Comparison of ENCODE assay signal across 9 mouse cellular contexts in the genomic region with DNA sequence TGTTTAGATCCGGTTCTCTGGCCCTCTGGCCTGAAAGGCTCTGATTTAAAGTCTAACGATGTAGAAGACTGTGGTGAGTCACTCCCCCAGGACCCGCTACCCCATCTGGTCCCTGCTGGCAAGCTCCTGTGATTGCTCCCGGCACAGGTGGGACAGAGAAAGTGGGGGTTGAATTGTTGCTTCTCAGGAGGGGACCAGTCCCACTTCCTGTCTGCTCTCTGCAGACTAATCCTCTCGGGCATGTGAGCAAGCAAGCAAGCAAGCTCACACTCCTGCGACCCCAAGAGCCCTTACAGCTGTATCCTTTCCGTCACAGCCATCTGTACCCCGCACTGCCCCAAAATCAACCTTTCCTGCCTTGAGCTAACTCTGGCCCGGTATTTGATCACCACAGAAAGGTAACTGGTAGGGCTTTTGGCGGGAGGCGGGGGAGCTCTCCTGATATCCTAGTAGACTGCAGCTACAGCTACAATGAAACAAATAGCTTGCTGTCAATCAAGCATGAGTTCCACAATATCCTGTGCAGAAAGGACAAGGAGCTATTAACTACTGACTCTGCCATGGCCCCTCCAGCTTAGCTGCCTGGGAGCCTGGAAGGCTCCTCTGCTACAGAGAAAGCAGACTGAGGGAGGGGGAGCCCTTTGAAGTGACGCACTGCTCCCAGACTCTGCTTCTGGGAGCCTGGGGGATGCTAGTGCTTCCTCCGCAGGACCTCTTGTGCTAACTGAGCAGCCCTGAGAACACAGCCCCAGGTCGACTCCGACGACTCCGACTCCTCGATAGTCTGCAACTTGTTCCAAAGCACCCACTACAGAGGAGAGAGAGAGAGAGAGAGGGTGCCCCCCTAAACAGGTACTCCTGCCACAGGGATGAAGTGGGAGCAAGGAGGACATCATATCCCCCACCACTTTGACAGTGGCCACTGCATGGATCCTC.
DNase-seq lines count a peak whose midpoint lies in the region; ATAC-seq lines count a peak whose summit lies in the region.
"Had no signal": no experiment of that assay in that cellular context is flagged by ENCODE, and none has a peak within 500 bp of the region (broad histone marks: within the 10 kb centered on the region; RNA-seq: fewer than 3 reads in every experiment).

No protein-coding gene starts in this region.

- peak overlapping the region; percentile 53; the same call in 1 of the 2 replicates for H3K4me2 ChIP-seq in heart, embryonic 14.5 days (ENCODE audit: low read length)
- H3K4me2 ChIP-seq in midbrain, embryonic 15.5 days: peak overlapping the region; percentile 14

- peak overlapping the region; percentile 65; the same call in 1 of the 2 replicates for H3K9ac ChIP-seq in heart, embryonic 14.5 days (ENCODE audit: low read length)
- no peak overlapping the region for H3K9ac ChIP-seq in midbrain, embryonic 15.5 days
- H3K9ac ChIP-seq: liver, embryonic 14.5 days had no signal

- H3K9me3 ChIP-seq in heart, embryonic 14.5 days (ENCODE audit: control insufficient read depth, low read length): no peaks in the 10 kb centered on the region
- H3K9me3 ChIP-seq in midbrain, embryonic 15.5 days: no peaks in the 10 kb centered on the region

- no peak for DNase-seq in heart, adult 18-20 months
- peak; percentile 80 for DNase-seq in Muller cell, postnatal 12 days (ENCODE audit: inconsistent ontology term)
- peak; percentile 82 for DNase-seq in forelimb bud, embryonic 11.5 days (ENCODE audit: low read depth, low spot score)
- no peak for DNase-seq in left cerebral cortex, postnatal 14 days (ENCODE audit: low spot score in 2 of 2)
- DNase-seq in kidney, adult 9 months: no peak
- DNase-seq in spleen, postnatal 10 days (ENCODE audit: low spot score in 2 of 2): no peak

- peak overlapping the region; percentile 46 to 89 for H3K27ac ChIP-seq in heart, embryonic 14.5 days (replicated peaks in 1 of 2; ENCODE audit: control insufficient read depth in 1 of 2, insufficient read depth in 1 of 2, low read depth in 2 of 2, low read length in 2 of 2)
- peak overlapping the region; percentile 67 for H3K27ac ChIP-seq in midbrain, embryonic 15.5 days
- H3K27ac ChIP-seq: liver, embryonic 14.5 days had no signal

- WGBS in heart, embryonic 14.5 days: 21% methylated on average over 18 of the region's 18 CpGs
- 5% methylated on average over 18 of the region's 18 CpGs for WGBS in midbrain, embryonic 15.5 days

- peaks cover 60 to 65% of the 10 kb centered on the region in 2 experiments for H3K4me1 ChIP-seq in heart, embryonic 14.5 days (ENCODE audit: control insufficient read depth in 2 of 2, insufficient read depth in 2 of 2, low read length in 2 of 2)
- peaks cover 64% of the 10 kb centered on the region for H3K4me1 ChIP-seq in midbrain, embryonic 15.5 days

- ATAC-seq in heart, embryonic 14.5 days (ENCODE audit: insufficient number of reproducible peaks, insufficient read depth, low FRiP score, low read depth): no peak
- ATAC-seq in midbrain, embryonic 15.5 days (replicated peaks): 0 out of 2 replicates have a peak, but pooled peaks have one; percentile 12

- intact Hi-C loops in left cerebral cortex, postnatal 14 days (cut with DNase I): loop anchor here (10.0 kb wide), 1 partner anchor 79 kb away; the partner anchor contains the start of gene Irs2

- H3K36me3 ChIP-seq in heart, embryonic 14.5 days (ENCODE audit: control insufficient read depth, insufficient read depth, low read length): no peaks in the 10 kb centered on the region
- no peaks in the 10 kb centered on the region for H3K36me3 ChIP-seq in midbrain, embryonic 15.5 days (replicated peaks)

- H3K27me3 ChIP-seq in heart, embryonic 14.5 days (ENCODE audit: control insufficient read depth, insufficient read depth, low read length): peaks cover 2% of the 10 kb centered on the region
- H3K27me3 ChIP-seq in midbrain, embryonic 15.5 days (replicated peaks): no peaks in the 10 kb centered on the region

- no peak overlapping the region for H3K4me3 ChIP-seq in heart, embryonic 14.5 days (ENCODE audit: control insufficient read depth in 1 of 2, insufficient read depth in 1 of 2, low read depth in 1 of 2, low read length in 2 of 2)
- no peak overlapping the region for H3K4me3 ChIP-seq in midbrain, embryonic 15.5 days

Comparison
In these comparisons a context has a peak if more than half of its experiments do, and no peak if none do; other contexts are left out.
1. DNase-seq: peak in Muller cell, postnatal 12 days (single experiment) and forelimb bud, embryonic 11.5 days (single experiment); none in heart, adult 18-20 months (0 of 2), left cerebral cortex, postnatal 14 days (0 of 2), kidney, adult 9 months (single experiment) and spleen, postnatal 10 days (0 of 2).